Mouse (Mus musculus) ovary, postnatal 36 days (tissue): ENCODE data around the gene Tbc1d30.

Source experiments
- DNase-seq: peaks from one replicate; pipeline ENCODE4 v3.0.0; 2022; ENCODE audit warnings: low spot score, mixed read lengths

Gene Tbc1d30

GRCm38 (mm10) chr10:121351066-121351581 lies at the start of gene Tbc1d30:
TSS of gene Tbc1d30 (minus strand) at chr10:121351278.
- DNase-seq = peak; percentile 50

GRCm38 (mm10) chr10:121398599-121398998 lies 47.5 kb upstream of the Tbc1d30 start:
- DNase-seq = no peak

- DNase-seq = no peak
Measured at GRCm38 (mm10) chr10:121395542-121396176, 44.6 kb upstream of the Tbc1d30 start.

GRCm38 (mm10) chr10:121394789-121395325 lies 43.8 kb upstream of the Tbc1d30 start:
- DNase-seq = no peak

- DNase-seq = no peak
Measured at GRCm38 (mm10) chr10:121394270-121394669, 43.2 kb upstream of the Tbc1d30 start.

- DNase-seq = no peak
Measured at GRCm38 (mm10) chr10:121391901-121392300, 40.8 kb upstream of the Tbc1d30 start.

- DNase-seq = no peak
Measured at GRCm38 (mm10) chr10:121390602-121391001, 39.5 kb upstream of the Tbc1d30 start.

- no peak for DNase-seq
Measured at GRCm38 (mm10) chr10:121386347-121386746, 35.3 kb upstream of the Tbc1d30 start.

- no peak for DNase-seq
Measured at GRCm38 (mm10) chr10:121385695-121386094, 34.6 kb upstream of the Tbc1d30 start.

GRCm38 (mm10) chr10:121384710-121385109 lies 33.6 kb upstream of the Tbc1d30 start:
- DNase-seq = no peak

GRCm38 (mm10) chr10:121381280-121381679 lies 30.2 kb upstream of the Tbc1d30 start:
- no peak for DNase-seq

GRCm38 (mm10) chr10:121379387-121379786 lies 28.3 kb upstream of the Tbc1d30 start:
- no peak for DNase-seq

- no peak for DNase-seq
Measured at GRCm38 (mm10) chr10:121376530-121377271, 25.6 kb upstream of the Tbc1d30 start.

GRCm38 (mm10) chr10:121375649-121376493 lies 24.8 kb upstream of the Tbc1d30 start:
- no peak for DNase-seq

- no peak for DNase-seq
Measured at GRCm38 (mm10) chr10:121374693-121375620, 23.9 kb upstream of the Tbc1d30 start.

- no peak for DNase-seq
Measured at GRCm38 (mm10) chr10:121374013-121374412, 22.9 kb upstream of the Tbc1d30 start.

GRCm38 (mm10) chr10:121370777-121371176 lies 19.7 kb upstream of the Tbc1d30 start:
- peak; percentile 2 for DNase-seq

- no peak for DNase-seq
Measured at GRCm38 (mm10) chr10:121368783-121369465, 17.8 kb upstream of the Tbc1d30 start.

- DNase-seq = no peak
Measured at GRCm38 (mm10) chr10:121367780-121368179, 16.7 kb upstream of the Tbc1d30 start.

GRCm38 (mm10) chr10:121367271-121367670 lies 16.2 kb upstream of the Tbc1d30 start:
- no peak for DNase-seq
